Mouse (Mus musculus): Measurements from ENCODE around the gene Dot1l.

The Dot1l gene

GRCm38 (mm10) chr10:80754594-80755290, at the start of gene Dot1l:
Dot1l (plus strand) TSS chr10:80755206.
- DNase-seq: peak; percentile 100

- no peak for DNase-seq
These were observed 49.5 kb upstream of the Dot1l start for GRCm38 (mm10) chr10:80705479-80705878.

- no peak for DNase-seq
These were observed 44.2 kb upstream of the Dot1l start for GRCm38 (mm10) chr10:80710834-80711233.

- DNase-seq: no peak
These were observed 37.7 kb upstream of the Dot1l start for GRCm38 (mm10) chr10:80717281-80717680.

GRCm38 (mm10) chr10:80727369-80728127, 27.5 kb upstream of the Dot1l start:
- no peak for DNase-seq

GRCm38 (mm10) chr10:80732611-80733101, 22.4 kb upstream of the Dot1l start:
- no peak for DNase-seq

GRCm38 (mm10) chr10:80736731-80737130, 18.3 kb upstream of the Dot1l start:
- DNase-seq: no peak

GRCm38 (mm10) chr10:80738657-80739056, 16.3 kb upstream of the Dot1l start:
- DNase-seq: no peak

- peak; percentile 94 for DNase-seq
These were observed 13.9 kb upstream of the Dot1l start for GRCm38 (mm10) chr10:80741146-80741545.

- DNase-seq: no peak
These were observed 13.3 kb upstream of the Dot1l start for GRCm38 (mm10) chr10:80741634-80742179.

- peak; percentile 100 for DNase-seq
These were observed 12.6 kb upstream of the Dot1l start, which contains the start of gene Ap3d1 for GRCm38 (mm10) chr10:80742180-80742978. Ap3d1 (minus strand) TSS chr10:80742264.

- DNase-seq: peak; percentile 96
These were observed 10.7 kb upstream of the Dot1l start for GRCm38 (mm10) chr10:80744262-80744661.

- DNase-seq: peak; percentile 96
These were observed 7.6 kb upstream of the Dot1l start for GRCm38 (mm10) chr10:80747410-80747809.

GRCm38 (mm10) chr10:80748609-80749008, 6.4 kb upstream of the Dot1l start:
- no peak for DNase-seq

- peak; percentile 99 for DNase-seq
These were observed 3.7 kb upstream of the Dot1l start for GRCm38 (mm10) chr10:80751188-80751832.

- DNase-seq: peak; percentile 99
These were observed 2.9 kb upstream of the Dot1l start for GRCm38 (mm10) chr10:80752079-80752625.

GRCm38 (mm10) chr10:80755291-80756015, 447 bp downstream of the Dot1l start:
- DNase-seq: peak; percentile 90

- DNase-seq: peak; percentile 91
These were observed 1.1 kb downstream of the Dot1l start for GRCm38 (mm10) chr10:80756099-80756498.

- DNase-seq: no peak
These were observed 1.5 kb downstream of the Dot1l start for GRCm38 (mm10) chr10:80756509-80756908.

GRCm38 (mm10) chr10:80756967-80757366, 2.0 kb downstream of the Dot1l start:
- DNase-seq: peak; percentile 87

- peak; percentile 99 for DNase-seq
These were observed 2.7 kb downstream of the Dot1l start for GRCm38 (mm10) chr10:80757717-80758116.

Measured in heart, adult 11 months (tissue).